Mouse (Mus musculus) forebrain, embryonic 14.5 days (tissue): ENCODE data around the gene Dusp16. TPM values are rescaled to one million over a fixed set of nuclear protein-coding genes. Genes with fewer than 3 reads are reported as not detected.

Experiments
- ATAC-seq: fragments of 200-750 bp; cut with Nextera tagmentation; 2 replicates; pipeline ENCODE4 v1.8.0; 2017; ENCODE audit warnings: mild to moderate bottlenecking, moderate library complexity
- DNase-seq: peaks from one replicate; pipeline ENCODE4 v3.0.0-alpha.2; 2015; ENCODE audit warnings: low spot score
- H3K27ac ChIP-seq: fragments of 300-500 bp; sonication (generic); 2 replicates; pipeline ENCODE4 v1.5.1; 2014; ENCODE audit warnings: low read depth, mild to moderate bottlenecking, control low read depth, low read length, moderate library complexity
- H3K27me3 ChIP-seq: fragments of 300-500 bp; sonication (generic); replicated peaks from 2 replicates; pipeline ENCODE4 v1.6.1; 2014; ENCODE audit warnings: low read length, control low read depth, mixed read lengths; ENCODE audit not compliant: control insufficient read depth, insufficient read depth
- H3K36me3 ChIP-seq: fragments of 300-500 bp; sonication (generic); 2 replicates; pipeline ENCODE4 v1.6.1; 2014; ENCODE audit warnings: low read length, control low read depth; ENCODE audit not compliant: control insufficient read depth, insufficient read depth
- H3K4me1 ChIP-seq: fragments of 300-500 bp; sonication (generic); 2 replicates; pipeline ENCODE4 v1.6.1; 2014; ENCODE audit warnings: antibody characterized with exemption, low read length, control low read depth; ENCODE audit not compliant: control insufficient read depth, insufficient read depth
- H3K4me2 ChIP-seq: fragments of 300-500 bp; sonication (generic); 2 replicates; pipeline ENCODE4 v1.6.1; 2014; ENCODE audit warnings: mild to moderate bottlenecking, control low read depth, low read length
- H3K4me3 ChIP-seq: fragments of 300-500 bp; sonication (generic); 2 replicates; pipeline ENCODE4 v1.5.1; 2014; ENCODE audit warnings: low read depth, low read length, control low read depth
- H3K9ac ChIP-seq: fragments of 300-500 bp; sonication (generic); 2 replicates; pipeline ENCODE4 v1.6.1; 2014; ENCODE audit warnings: mild to moderate bottlenecking, low read length, control low read depth, moderate library complexity
- H3K9me3 ChIP-seq: fragments of 300-500 bp; sonication (generic); replicated peaks from 2 replicates; pipeline ENCODE4 v1.6.1; 2016; ENCODE audit warnings: low read length, control low read depth, mixed read lengths; ENCODE audit not compliant: control insufficient read depth
- WGBS: fragments of 180-500 bp; shearing (Covaris S2); extraction: QIAGEN DNeasy Blood & Tissue Kit; methylation state at CpG from one replicate; pipeline ENCODE4 v1.1.7; 2014; 5-methylcytosine and 5-hydroxymethylcytosine counted together
- polyA plus RNA-seq: library from polyadenylated mRNA; unstranded; fragments of >200 nt; fragmentation: Nextera tagmentation; extraction: Ambion mirVana; gene quantifications from 2 replicates; pipeline ENCODE4 v1.2.1, GENCODE M21; 2014

Dusp16 gene
- polyA plus RNA-seq: 9.3 and 9.4 TPM in 2 replicates

- H3K36me3 ChIP-seq: no peaks in the 10 kb centered on the region
- peak within 1 kb of the TSS; percentile 86 for H3K9ac ChIP-seq
- WGBS: under 1% methylated on average over 93 of the region's 108 CpGs
- DNase-seq: peak; percentile 96
- ATAC-seq: peak; percentile 87
- no peaks in the 10 kb centered on the region for H3K9me3 ChIP-seq
- no peaks in the 10 kb centered on the region for H3K27me3 ChIP-seq
- H3K4me1 ChIP-seq: peaks cover 4% of the 10 kb centered on the region; the same call in 1 of the 2 replicates
- peak within 1 kb of the TSS; percentile 66 for H3K4me2 ChIP-seq
- H3K4me3 ChIP-seq: peak within 1 kb of the TSS; percentile 60
- H3K27ac ChIP-seq: peak within 1 kb of the TSS; percentile 90
Observed at GRCm38 (mm10) chr6:134792141-134793045, at the start of gene Dusp16. Gene Dusp16 (minus strand): TSS chr6:134792625.

GRCm38 (mm10) chr6:134840346-134840745 lies 47.9 kb upstream of the Dusp16 start:
- 80% methylated on average over 2 of the region's 2 CpGs for WGBS
- DNase-seq (no peak), ATAC-seq (no peak)
- Histone ChIP-seq H3K4me3 (no peak overlapping the region), H3K9ac (no peak overlapping the region), H3K4me1 (no peaks in the 10 kb centered on the region), H3K27me3 (no peaks in the 10 kb centered on the region), H3K9me3 (no peaks in the 10 kb centered on the region), H3K27ac (no peak overlapping the region), H3K36me3 (no peaks in the 10 kb centered on the region), H3K4me2 (no peak overlapping the region)

- Histone ChIP-seq H3K4me2 (no peak overlapping the region), H3K9ac (no peak overlapping the region), H3K4me1 (no peaks in the 10 kb centered on the region), H3K9me3 (no peaks in the 10 kb centered on the region), H3K27ac (no peak overlapping the region), H3K4me3 (no peak overlapping the region), H3K27me3 (no peaks in the 10 kb centered on the region), H3K36me3 (no peaks in the 10 kb centered on the region)
- WGBS: 88% methylated on average over 4 of the region's 4 CpGs
- DNase-seq (no peak), ATAC-seq (no peak)
Observed at GRCm38 (mm10) chr6:134838111-134838510, 45.7 kb upstream of the Dusp16 start.

GRCm38 (mm10) chr6:134834585-134835251 lies 42.3 kb upstream of the Dusp16 start:
- ATAC-seq (no peak), DNase-seq (no peak)
- Histone ChIP-seq H3K4me3 (no peak overlapping the region), H3K36me3 (no peaks in the 10 kb centered on the region), H3K4me1 (no peaks in the 10 kb centered on the region), H3K9ac (no peak overlapping the region), H3K27ac (no peak overlapping the region), H3K27me3 (no peaks in the 10 kb centered on the region), H3K9me3 (no peaks in the 10 kb centered on the region), H3K4me2 (no peak overlapping the region)
- WGBS: 62% methylated on average over 9 of the region's 9 CpGs

- H3K4me2 ChIP-seq: peak overlapping the region; percentile 81
- no peak overlapping the region for H3K27ac ChIP-seq
- ATAC-seq (no peak), DNase-seq (peak; percentile 11)
- 4% methylated on average over 10 of the region's 10 CpGs for WGBS
- no peaks in the 10 kb centered on the region for H3K27me3 ChIP-seq
- H3K9ac ChIP-seq: peak overlapping the region; percentile 81
- peaks cover 4% of the 10 kb centered on the region for H3K4me1 ChIP-seq
- H3K36me3 ChIP-seq: no peaks in the 10 kb centered on the region
- H3K4me3 ChIP-seq: peak overlapping the region; percentile 73
- H3K9me3 ChIP-seq: no peaks in the 10 kb centered on the region
Observed at GRCm38 (mm10) chr6:134830776-134831175, 38.4 kb upstream of the Dusp16 start.

GRCm38 (mm10) chr6:134829786-134830700 lies 37.6 kb upstream of the Dusp16 start, which contains the start of gene Crebl2:
Gene Crebl2 (plus strand): TSS chr6:134830154.
- Histone ChIP-seq H3K4me3 (peak within 1 kb of the TSS; percentile 73), H3K36me3 (no peaks in the 10 kb centered on the region), H3K27ac (peak within 1 kb of the TSS; percentile 77; the same call in 1 of the 2 replicates), H3K9me3 (no peaks in the 10 kb centered on the region), H3K4me2 (peak within 1 kb of the TSS; percentile 81), H3K27me3 (no peaks in the 10 kb centered on the region), H3K9ac (peak within 1 kb of the TSS; percentile 81), H3K4me1 (peaks cover 4% of the 10 kb centered on the region)
- under 1% methylated on average over 58 of the region's 58 CpGs for WGBS
- peak; percentile 99 for DNase-seq
- peak; percentile 98 for ATAC-seq

GRCm38 (mm10) chr6:134822844-134823243 lies 30.4 kb upstream of the Dusp16 start:
- H3K36me3 ChIP-seq: no peaks in the 10 kb centered on the region
- H3K4me2 ChIP-seq: no peak overlapping the region
- DNase-seq (no peak), ATAC-seq (no peak)
- no peaks in the 10 kb centered on the region for H3K9me3 ChIP-seq
- no peak overlapping the region for H3K27ac ChIP-seq
- H3K4me1 ChIP-seq: peaks cover 2% of the 10 kb centered on the region; the same call in 1 of the 2 replicates
- H3K27me3 ChIP-seq: no peaks in the 10 kb centered on the region
- H3K4me3 ChIP-seq: no peak overlapping the region
- 69% methylated on average over 10 of the region's 10 CpGs for WGBS
- H3K9ac ChIP-seq: no peak overlapping the region

- DNase-seq (no peak), ATAC-seq (no peak)
- no peaks in the 10 kb centered on the region for H3K27me3 ChIP-seq
- H3K36me3 ChIP-seq: no peaks in the 10 kb centered on the region
- H3K4me3 ChIP-seq: no peak overlapping the region
- 70% methylated on average over 6 of the region's 6 CpGs for WGBS
- no peaks in the 10 kb centered on the region for H3K4me1 ChIP-seq
- H3K9ac ChIP-seq: no peak overlapping the region
- H3K4me2 ChIP-seq: no peak overlapping the region
- H3K9me3 ChIP-seq: no peaks in the 10 kb centered on the region
- H3K27ac ChIP-seq: no peak overlapping the region
Observed at GRCm38 (mm10) chr6:134820411-134820810, 28.0 kb upstream of the Dusp16 start.
